Mouse (Mus musculus): Measurements from ENCODE around the gene Prkag2.
A peak's percentile ranks its signal among the peaks of the same experiment; 100 is the strongest.

Prkag2 gene

GRCm38 (mm10) chr5:24915119-24915518 is 185.3 kb downstream of the Prkag2 start:
- DNase-seq (ENCODE audit: low spot score): peak; percentile 42

GRCm38 (mm10) chr5:24913656-24914055 is 186.8 kb downstream of the Prkag2 start:
- no peak for DNase-seq (ENCODE audit: low spot score)

DNA sequence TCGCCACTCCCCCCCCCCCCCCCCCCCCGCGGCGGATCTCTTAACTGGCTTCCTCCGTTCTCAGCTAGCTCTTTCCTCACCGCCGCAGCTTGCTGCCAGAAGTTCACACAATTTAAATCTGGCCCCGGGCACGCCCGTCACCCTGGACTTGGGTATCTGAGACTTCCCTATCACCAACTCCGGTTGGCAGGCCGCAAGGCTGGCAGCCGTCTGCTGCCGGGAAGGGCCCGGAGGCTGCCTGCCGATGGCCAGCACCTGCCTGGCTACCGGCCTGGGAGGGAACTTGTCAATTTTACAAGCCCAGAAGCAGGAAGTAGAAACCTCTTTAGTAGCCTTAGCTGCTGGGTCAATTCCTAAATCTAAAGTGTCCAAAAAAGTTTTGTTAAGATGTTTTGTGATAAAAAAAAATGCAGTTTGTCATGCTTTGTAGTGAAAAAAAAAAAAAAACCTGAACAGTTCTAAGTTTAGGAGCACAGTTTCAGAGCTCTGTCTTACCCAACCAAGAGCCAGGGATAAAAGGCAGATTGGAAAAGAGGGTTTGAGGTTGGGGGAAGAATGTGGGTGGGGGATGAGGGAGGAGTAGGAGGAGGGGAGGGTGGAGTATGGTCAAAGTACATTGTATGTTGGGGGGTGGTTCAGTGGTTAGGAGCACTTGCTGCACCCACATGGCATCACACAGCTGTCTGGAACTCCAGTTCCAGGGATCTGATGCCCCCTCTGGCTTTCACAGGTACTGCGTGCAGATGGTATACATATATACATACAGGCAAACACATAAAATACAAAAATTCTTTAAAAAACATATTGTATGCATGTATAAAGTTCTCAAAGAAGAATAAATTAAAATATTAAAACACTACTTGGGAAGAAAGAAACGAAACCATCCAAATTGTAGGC is 191.4 kb downstream of the Prkag2 start:
- DNase-seq (ENCODE audit: low spot score): peak; percentile 71

GRCm38 (mm10) chr5:24908141-24908819 is 192.2 kb downstream of the Prkag2 start:
- DNase-seq (ENCODE audit: low spot score): peak; percentile 95

GRCm38 (mm10) chr5:24907737-24908136 is 192.7 kb downstream of the Prkag2 start:
- DNase-seq (ENCODE audit: low spot score): no peak

- DNase-seq (ENCODE audit: low spot score): no peak
These were observed 193.6 kb downstream of the Prkag2 start for GRCm38 (mm10) chr5:24906844-24907243.

DNA sequence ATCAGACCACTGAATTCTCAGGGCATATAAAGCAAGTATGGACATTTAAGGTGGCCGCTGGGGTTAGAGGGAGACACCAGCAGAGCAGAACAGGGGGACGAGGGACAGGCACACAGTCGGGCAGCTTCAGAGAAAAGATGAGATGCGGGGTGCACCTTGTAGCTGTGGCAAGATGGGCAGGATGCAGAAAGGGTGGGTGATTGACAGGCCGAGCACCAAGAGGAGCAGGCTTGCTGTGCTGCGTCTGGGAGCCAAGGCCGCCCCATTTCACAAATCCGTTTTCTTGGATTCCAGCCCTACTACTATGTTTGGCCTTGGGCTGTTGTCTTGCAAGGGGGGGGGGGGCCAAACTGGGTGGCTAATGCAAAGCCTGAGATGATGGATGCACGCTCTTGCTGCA is 195.5 kb downstream of the Prkag2 start:
- DNase-seq (ENCODE audit: low spot score): no peak

DNA sequence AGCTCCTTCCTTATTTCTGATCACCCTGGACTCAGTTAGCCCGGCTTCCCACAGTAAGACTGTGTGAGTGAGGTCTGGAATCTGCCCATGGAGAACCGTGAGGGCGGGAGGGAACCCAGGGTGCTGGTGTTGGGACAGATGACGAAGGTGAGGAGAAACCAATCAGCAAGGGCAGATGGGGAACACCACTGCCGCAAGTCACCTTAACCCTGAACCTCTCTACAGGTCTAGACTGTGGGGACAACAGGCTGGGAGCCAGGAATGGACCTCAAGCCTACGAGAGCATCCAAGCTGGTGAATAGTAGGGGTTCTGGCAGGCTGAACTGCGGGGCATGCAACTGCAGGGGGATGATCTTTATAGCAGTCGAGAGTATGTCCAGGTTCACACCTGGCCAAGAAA is 196.0 kb downstream of the Prkag2 start:
- DNase-seq (ENCODE audit: low spot score): no peak

DNA sequence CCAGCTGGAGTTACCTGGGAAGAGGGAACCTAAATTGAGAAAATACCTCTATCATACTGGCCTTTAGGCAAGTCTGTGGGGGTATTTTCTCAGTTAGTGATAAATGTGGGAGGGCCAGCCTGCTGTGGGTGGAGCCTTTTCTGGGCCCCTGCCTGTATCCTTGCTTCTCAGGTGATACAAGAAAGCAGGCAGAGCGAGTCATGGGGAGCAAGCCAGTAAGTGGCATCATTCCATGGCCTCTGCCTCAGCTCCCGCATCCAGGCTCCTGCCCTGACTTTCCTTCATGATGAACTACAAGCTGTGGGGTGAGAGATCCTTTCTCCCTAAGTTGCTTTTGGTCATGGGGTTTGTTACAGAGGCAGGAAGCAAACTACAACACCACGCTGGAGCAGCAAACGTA is 196.4 kb downstream of the Prkag2 start:
- no peak for DNase-seq (ENCODE audit: low spot score)

DNA sequence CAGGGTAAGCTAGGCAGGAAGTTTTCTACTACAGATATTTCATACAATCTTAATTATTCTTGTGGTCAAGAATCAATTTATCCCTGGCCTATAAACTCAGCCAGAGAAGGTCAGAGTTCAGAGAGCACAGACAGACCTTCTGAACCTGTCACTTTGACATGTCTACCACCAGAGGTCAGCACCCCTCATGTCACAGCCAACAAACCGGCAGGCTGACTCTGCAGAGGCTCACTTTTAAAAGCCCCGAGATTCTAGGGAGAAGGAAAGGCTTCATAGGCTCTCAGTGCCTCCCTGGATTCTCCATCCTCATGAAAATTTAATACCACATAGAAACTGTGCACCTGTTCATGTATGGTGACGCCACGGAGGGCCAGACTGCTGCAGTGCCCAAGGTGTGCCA is 197.6 kb downstream of the Prkag2 start:
- DNase-seq (ENCODE audit: low spot score): peak; percentile 36

GRCm38 (mm10) chr5:24895606-24896005 is 204.8 kb downstream of the Prkag2 start:
- DNase-seq (ENCODE audit: low spot score): no peak

DNA sequence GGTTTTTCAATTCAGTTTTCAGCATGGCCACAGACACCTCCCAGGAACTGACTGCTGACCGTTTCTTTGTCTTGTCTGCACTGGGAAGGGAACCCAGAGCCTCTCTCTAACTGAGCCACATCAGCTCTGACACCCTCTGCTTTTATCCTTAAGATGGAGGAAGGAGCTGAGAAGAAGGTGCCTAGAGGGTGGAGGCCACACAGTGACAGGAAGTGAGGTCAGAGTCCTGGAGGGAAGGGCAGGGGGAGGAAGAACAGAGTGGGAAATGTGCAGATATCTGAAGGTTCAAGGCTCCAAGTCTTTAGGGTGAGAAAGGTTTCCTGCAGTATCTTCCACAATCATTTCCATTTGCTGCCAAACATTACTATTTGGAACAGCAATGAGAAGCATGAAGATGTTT is 205.6 kb downstream of the Prkag2 start:
- DNase-seq (ENCODE audit: low spot score): peak; percentile 10

DNA sequence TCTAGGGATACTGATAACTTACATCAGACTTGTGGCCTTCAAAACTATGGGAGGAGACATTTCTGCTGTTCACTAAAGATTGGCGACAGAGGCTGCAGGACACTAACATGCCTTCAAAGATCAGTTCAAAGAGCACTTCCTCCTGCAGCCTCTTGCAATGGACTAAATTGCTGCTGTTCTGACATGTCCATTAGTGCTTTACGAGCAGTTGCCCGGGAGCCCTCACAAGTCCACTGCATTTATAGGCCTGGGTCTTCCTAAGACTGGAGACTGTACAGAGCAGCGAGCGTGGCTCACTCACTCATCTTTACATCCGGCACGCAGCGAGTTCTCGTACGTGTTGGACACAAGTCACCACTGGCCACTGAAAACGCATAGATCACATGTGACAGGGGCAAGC is 208.0 kb downstream of the Prkag2 start:
- no peak for DNase-seq (ENCODE audit: low spot score)

DNA sequence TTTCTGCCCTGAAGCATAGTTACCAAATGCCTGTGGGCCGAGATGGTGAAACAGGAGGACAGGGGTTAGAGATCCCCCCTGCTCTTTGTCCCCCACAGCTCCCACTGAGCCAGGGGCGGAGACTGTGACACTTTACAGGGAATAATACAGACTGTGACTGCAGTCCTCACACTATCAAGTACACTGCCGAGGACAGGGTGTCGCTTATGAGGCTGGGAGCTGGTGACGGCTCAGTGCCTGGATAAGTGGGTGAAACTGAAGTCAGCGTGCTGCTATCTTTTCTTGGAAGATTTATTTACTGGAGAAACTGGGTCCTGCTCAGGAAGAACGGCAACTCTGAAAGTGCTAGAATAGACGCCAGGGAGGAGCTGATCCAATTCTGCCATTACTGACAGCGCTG is 210.6 kb downstream of the Prkag2 start:
- DNase-seq (ENCODE audit: low spot score): no peak

GRCm38 (mm10) chr5:24888874-24889591 is 211.4 kb downstream of the Prkag2 start:
- DNase-seq (ENCODE audit: low spot score): no peak

GRCm38 (mm10) chr5:24887271-24887670 is 213.2 kb downstream of the Prkag2 start:
- no peak for DNase-seq (ENCODE audit: low spot score)

- no peak for DNase-seq (ENCODE audit: low spot score)
These were observed 221.7 kb downstream of the Prkag2 start for GRCm38 (mm10) chr5:24878713-24879112.

GRCm38 (mm10) chr5:24877836-24878624 is 222.4 kb downstream of the Prkag2 start:
- DNase-seq (ENCODE audit: low spot score): no peak

GRCm38 (mm10) chr5:24876653-24877052 is 223.8 kb downstream of the Prkag2 start:
- no peak for DNase-seq (ENCODE audit: low spot score)

DNA sequence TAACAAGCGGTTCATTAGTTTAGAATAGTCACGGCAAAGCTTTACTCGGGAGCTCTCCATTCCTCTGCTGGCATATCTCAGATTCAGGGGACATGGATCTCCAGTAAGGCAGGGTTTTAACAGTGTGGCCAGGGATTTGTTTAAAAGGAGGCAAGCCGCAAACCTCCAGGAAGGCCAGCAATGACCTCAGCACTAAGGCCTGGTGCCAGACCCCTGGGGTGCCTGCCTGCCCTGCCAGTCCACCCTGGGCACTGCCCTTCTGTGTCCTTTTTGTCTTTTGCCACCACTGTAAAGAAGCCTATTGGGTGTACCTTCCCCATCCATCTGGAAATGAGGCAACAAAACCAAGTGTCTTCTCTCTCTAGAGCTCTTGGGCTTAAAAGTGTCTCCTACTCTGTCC is 226.3 kb downstream of the Prkag2 start:
- DNase-seq (ENCODE audit: low spot score): no peak

GRCm38 (mm10) chr5:24873221-24873620 is 227.2 kb downstream of the Prkag2 start:
- no peak for DNase-seq (ENCODE audit: low spot score)

DNA sequence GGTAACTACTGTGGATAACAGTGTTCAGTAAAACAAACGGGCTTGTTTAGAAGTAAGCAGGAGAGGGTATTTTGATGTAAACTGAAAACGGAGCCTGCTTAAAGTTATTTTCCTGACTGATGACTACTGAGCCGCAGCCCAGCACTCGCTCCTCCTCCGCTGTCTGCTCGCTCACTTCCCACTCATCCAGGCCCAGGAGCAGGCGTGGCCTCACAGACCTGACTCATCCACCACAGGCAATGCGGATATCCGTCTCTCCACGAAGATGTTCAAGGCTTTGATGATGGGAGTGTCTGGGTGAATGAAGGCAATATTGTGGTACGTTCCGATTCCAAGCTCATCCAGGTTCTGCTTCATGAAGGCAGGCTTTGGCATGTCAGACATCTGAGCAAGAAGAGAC is 229.2 kb downstream of the Prkag2 start:
- peak; percentile 25 for DNase-seq (ENCODE audit: low spot score)

All from T-cell, adult 2 months (primary cell).